Mouse (Mus musculus): ENCODE measurements around the gene Akap12.

GRCm38 (mm10) chr10:4285752-4286151, 19.6 kb downstream of the Akap12 start:
- no peak for TF ChIP-seq POLR2A (IDR thresholded peaks at IDR 0.05; ENCODE audit: borderline replicate concordance, low read depth, low read length)
- TF ChIP-seq CTCF (IDR thresholded peaks at IDR 0.05; ENCODE audit: low read depth, low read length), result no peak

Data from bone marrow macrophage, adult 2 months (primary cell).